Mouse (Mus musculus) forebrain, embryonic 15.5 days (tissue): Measurements from ENCODE around the gene Gm49384. TPM values are rescaled to one million over a fixed set of nuclear protein-coding genes. Genes with fewer than 3 reads are reported as not detected.

Source experiments
- microRNA-seq: library from miRNA; unstranded; fragments of <30 nt; microRNA quantifications from one replicate; pipeline ENCODE4, GENCODE M21; 2016
- polyA plus RNA-seq: library from polyadenylated mRNA; unstranded; fragments of >200 nt; fragmentation: Nextera tagmentation; extraction: Ambion mirVana; gene quantifications from 2 replicates; pipeline ENCODE4 v1.2.1, GENCODE M21; 2015

Gene Gm49384
- polyA plus RNA-seq, 1 experiment from 2014 or later = 18.1 TPM

Small RNA genes lying within 50 kb of the gene (microRNA-seq; reads per million reads assigned to microRNA genes)
- gene Gm47287 (not detected), gene Gm47295 (1.5 reads per million)

Other genes with a start within 250 kb of the Gm49384 start
- 1,221 and 1,345 TPM in 2 replicates for gene Rps29, start 45.1 kb downstream of the Gm49384 start, polyA plus RNA-seq
- 12.0 and 13.1 TPM in 2 replicates for gene Lrr1, start 35.5 kb downstream of the Gm49384 start, polyA plus RNA-seq
- gene Rpl36al, start 20.2 kb downstream of the Gm49384 start, polyA plus RNA-seq = 316 and 338 TPM in 2 replicates
- 40.2 and 40.5 TPM in 2 replicates for gene Mgat2, start 20.1 kb downstream of the Gm49384 start, polyA plus RNA-seq
- 21.5 and 25.7 TPM in 2 replicates for gene Gm49383, start 7.2 kb downstream of the Gm49384 start, polyA plus RNA-seq
- 10.1 and 10.9 TPM in 2 replicates for gene Dnaaf2, start 5.8 kb downstream of the Gm49384 start, polyA plus RNA-seq
- 10.0 and 10.7 TPM in 2 replicates for gene Pole2, start 23.9 kb upstream of the Gm49384 start, polyA plus RNA-seq
- gene Klhdc1, start 36.9 kb upstream of the Gm49384 start, polyA plus RNA-seq = 9.7 and 10.5 TPM in 2 replicates
- gene Klhdc2, start 92.4 kb upstream of the Gm49384 start, polyA plus RNA-seq = 288 and 290 TPM in 2 replicates
- gene Nemf, start 152.9 kb upstream of the Gm49384 start, polyA plus RNA-seq = 91.3 and 91.8 TPM in 2 replicates
- gene Arf6, start 167.9 kb upstream of the Gm49384 start, polyA plus RNA-seq = 32.1 and 33.0 TPM in 2 replicates
- gene Gm9887, start 168.2 kb upstream of the Gm49384 start, polyA plus RNA-seq = 1.0 and 1.1 TPM in 2 replicates